Mouse (Mus musculus): Measurements from ENCODE around the gene Dpp8.
"Not testable (repeated sequence)": the region's sequence is repeated elsewhere in the genome, so short reads cannot be mapped to it uniquely, and the experiment has no call there.

Gene Dpp8

DNA sequence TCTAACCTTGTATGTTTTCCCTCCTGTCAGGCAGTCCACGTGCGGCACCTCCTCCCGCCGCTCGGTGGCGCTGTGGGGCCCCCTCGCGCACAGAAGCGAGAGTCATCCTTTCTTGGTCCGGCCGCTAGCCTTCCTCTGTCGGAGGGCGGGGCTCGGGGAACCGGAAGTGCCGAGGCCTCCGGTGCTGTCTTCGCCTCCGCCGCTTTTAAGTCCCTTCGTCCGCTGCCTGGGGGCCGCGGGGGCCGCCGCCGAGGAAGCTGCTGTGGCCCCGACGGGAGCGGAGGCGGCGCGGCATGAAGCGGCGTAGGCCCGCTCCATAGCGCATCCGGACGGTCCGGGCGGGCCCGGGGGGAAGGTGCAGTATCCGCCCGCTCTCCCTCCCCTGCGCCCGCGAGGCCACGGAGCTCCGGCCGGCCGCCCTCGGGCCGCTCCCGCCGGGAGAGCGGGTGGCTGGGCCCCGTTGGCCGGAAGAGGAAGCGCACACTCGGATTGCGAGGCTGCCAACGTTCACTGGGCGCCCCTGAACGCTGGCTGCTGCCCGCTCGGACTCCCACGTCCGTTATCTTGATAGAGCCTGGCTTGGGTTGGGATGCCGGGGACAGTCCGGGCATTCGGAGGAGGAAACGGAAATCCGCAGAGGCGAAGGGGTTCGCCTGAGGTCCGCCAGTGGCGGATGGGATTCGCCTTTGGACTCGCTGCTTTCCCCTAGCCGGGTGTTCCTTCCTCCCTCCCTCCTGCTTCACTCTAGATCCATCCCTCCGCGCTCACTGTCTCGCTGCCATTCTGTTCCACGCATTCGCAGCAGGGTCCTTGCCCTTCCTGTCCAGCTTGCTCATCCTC is at the start of gene Dpp8:
TSS of gene Dpp8 (plus strand) at position 146 of the 840 bp plus-strand sequence.
- DNase-seq (ENCODE audit: low spot score in 2 of 2) = peak; percentile 91 to 96

DNA sequence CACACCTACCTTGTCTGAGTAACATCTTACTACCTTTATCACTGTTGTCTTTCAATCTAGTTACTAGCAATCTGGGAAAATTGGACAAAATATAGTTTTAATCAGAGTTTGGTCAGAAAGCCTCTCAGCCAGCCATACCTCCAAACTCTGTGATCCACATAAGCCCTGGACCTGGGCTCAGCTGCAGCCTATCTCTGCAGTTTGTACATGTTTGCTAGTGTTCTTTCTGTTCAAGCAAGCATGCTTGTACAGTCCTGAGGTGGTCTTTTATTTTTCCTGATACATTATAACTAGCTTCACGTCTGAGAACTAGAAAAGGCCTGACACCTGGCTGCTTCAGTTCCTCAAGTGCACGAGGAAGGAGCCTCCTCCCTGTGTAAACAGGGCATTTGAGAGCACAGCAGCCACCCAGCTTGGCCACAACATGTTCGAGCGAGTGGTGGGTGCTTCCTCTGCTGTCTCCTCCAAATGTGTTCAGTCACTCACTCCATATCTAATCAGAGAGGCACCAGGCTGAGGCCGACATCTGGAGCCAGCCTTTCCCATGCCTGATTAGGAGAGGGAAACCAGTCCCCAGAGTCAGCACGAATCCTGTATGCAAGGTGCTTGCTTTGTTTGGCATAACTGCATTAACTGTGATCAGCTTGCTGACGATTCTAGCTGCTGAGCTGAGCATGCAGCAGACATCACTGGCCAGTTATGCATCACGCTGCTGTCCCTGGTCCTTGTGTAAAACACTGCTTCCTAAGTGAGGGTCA is 47.0 kb upstream of the Dpp8 start:
- no peak for DNase-seq (ENCODE audit: low spot score in 2 of 2)

DNA sequence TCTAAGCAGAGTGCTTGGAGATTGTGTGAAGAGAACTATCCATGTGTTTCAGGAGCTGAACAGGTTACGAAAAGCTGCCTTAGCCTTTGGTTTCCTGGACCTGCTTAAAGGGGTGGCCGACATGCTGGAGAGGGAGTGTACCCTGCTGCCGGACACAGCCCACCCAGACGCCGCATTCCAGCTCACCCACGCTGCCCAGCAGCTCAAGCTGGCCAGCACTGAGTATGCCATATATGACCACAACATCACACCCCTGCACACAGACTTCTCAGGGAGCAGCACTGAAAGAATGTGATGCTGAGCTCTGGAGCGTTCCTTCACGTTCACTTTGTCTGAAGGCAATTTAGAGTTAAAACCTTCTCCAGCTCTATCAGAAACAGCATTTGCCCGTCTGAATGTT is 46.4 kb upstream of the Dpp8 start:
- DNase-seq (ENCODE audit: low spot score in 2 of 2) = no peak

DNA sequence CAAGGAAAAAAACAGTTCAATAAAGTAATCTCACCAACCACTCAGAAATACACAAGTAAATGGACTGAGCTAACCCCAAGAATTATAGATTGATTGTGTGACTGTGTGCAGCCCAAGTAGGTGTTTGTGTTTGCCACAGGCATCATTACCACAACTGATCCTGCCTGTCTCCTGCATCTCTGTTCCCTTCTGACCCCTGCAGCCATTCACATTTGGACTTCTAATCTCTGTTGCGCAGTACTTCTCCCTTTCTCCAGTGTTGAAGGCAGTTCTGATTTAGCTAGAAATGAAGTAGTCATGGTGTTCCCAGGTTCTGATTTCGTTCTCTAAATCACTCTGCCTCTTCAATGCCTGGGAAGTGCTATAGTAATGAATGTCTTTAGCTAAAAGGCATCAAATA is 44.6 kb upstream of the Dpp8 start:
- no peak for DNase-seq (ENCODE audit: low spot score in 2 of 2)

DNA sequence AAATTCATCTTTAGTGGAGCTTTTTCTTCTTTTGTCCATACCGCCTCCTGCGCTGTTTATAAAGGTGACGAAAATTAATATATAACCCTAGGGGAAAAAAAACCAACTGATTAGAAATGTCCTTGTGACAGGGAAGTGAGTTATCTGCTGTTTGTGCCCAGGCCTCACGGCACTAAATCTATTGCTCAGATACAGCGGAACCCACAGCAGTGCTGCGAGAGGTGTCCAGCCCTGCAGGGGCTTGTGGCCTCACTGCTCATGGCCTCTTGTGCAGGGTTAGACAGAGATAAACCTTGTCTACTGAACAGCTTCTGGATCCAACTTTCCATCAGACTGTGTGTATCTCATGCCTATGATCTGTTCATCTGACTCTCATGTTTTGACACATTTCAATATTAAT is 43.8 kb upstream of the Dpp8 start:
- no peak for DNase-seq (ENCODE audit: low spot score in 2 of 2)

DNA sequence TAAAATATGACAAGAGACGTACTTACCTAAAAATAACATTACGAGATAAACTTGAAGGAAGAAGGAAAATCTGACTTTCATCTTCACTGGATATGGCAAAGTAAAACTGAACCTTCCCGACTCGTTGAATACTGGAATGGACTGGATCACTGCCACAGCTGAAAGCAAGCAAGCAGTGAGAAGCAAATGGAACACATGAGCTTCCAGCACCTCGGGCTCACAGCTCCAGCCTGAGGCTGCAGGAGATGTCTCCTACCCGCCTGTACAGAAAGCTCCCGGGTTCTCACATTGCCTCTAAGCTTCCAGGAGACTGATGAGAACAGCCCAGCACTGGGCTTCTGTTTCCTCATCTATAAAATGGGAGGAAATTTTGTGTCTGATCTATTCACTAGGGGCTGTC is 41.9 kb upstream of the Dpp8 start:
- no peak for DNase-seq (ENCODE audit: low spot score in 2 of 2)

DNA sequence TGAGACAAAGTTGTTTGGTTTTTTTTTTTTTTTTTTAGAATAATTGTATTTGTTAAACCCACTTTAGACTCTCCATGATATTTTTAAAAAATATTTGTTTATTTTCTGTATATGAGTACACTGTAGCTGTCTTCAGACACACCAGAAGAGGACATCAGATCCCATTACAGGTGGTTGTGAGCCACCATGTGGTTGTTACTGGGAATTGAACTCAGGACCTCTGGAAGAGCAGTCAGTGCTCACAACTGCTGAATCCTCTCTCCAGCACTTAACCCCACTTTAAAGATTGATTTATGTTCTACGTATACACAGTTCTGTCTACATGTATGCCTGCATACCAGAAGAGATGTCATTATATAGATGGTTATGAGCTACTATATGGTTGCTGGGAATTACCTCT is 36.8 kb upstream of the Dpp8 start:
- DNase-seq (ENCODE audit: low spot score in 2 of 2) = not testable (repeated sequence)

DNA sequence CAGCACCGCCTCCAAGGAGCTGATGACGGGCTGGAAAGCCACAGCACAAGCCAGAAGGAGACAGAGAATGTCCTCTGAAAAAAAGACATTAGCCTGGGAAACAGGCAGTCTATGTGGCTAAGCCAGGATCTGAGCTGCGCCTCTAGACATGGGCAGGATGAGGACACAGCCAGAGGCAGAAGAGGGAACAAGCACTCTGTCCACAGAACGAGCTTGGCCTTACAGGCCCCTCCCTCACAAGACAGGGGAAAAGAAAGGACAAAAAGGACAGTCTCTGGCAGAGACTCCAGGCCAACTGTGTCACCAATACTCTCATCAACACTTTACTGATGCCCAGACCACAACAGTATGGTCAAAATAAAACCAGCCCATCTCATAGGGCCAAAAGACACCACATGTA is 30.7 kb upstream of the Dpp8 start:
- no peak for DNase-seq (ENCODE audit: low spot score in 2 of 2)

DNA sequence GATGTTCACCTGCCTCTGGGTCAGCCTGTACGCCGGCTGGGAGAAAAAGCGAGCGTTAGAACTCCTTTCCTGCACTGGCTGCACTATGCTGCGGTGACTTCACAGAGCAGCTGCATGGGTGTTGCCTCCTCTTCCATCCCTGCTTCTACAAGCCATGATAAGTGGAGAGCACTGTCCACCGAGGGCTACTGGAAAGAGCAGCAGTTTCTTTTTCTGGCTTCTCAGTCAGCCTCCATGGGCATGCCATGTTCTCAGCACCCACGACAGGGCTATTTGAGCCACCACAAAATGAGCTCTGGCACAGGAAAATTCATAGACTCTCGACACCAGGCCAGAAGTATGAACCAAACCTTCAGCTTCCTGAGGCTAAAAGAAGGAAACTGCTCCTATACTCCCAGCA is 26.5 kb upstream of the Dpp8 start:
- no peak for DNase-seq (ENCODE audit: low spot score in 2 of 2)

DNA sequence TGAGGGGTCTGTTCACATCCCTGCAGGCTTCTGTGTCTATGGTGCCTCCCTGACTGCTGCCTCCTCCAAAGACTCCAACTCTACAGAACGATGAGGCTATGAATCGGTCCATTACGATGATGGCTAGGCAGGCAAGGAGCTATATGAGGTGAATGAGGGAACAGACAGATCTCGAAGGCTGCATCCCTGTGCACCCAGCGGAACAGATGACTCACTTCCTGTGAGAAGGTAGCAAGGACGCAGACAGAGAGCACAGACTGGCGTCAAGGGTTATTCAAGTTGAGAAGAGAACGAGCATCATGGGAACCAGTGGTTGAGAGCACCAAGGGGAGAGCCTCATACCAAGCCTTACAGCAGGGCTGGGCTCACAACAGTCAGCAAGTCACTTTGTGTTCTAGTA is 21.6 kb upstream of the Dpp8 start:
- DNase-seq (ENCODE audit: low spot score in 2 of 2) = no peak

DNA sequence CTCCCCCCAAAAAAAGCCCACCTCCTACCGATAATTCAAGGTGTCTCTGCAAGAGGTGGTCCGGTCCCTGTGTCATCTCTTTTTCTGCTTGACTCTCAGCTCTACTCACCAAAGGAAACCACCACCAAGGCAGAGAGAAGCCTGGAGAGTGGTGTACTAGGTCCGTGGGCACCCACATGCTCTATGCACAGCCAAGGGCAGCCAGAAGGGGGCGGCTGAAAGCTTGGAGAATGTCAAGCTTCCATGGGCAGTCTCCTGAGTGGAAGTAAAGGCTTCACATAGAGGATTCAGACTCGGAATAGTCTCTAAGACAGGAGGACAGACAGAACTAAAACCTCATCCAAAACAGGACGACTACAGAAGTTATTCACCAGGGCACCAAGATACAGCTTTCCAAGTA is 20.9 kb upstream of the Dpp8 start:
- peak in 1 of 2 experiments; percentile 26 for DNase-seq (ENCODE audit: low spot score in 2 of 2)

DNA sequence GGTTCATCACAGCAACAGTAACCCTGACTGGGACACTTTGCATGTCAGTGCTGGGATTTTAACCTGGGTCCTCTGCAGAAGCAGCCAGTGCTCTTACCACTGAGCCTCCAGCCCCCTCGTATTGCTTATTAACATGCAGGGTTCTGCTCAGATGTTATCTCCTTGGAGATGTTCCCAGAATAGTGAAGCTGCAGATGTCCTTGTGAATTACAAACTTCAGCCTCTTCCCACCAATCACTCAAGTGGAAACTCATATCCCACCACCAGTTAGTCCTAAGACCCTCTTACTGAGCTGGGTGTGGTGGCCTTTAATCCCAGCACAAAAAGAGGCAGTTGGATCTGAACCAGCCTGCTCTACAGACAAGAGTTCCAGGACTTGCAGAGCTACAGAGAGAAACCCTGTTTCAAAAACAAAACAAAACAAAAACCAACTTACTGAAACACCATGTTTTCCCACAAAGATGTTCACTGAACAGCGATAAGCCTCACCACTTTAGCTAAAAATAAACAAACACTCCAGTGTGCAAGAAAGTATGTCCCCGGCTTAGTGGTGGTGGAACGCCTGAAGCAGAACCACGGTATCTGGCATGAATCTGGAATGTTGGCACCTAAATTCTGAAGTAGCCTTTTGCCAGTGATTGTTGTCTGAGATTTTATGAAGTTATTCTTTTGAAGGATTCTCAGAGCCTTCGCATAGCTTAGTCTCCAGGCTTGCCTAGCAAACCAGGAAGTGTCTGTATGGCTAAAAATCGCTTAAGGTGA is 16.6 kb upstream of the Dpp8 start:
- no peak for DNase-seq (ENCODE audit: low spot score in 2 of 2)

DNA sequence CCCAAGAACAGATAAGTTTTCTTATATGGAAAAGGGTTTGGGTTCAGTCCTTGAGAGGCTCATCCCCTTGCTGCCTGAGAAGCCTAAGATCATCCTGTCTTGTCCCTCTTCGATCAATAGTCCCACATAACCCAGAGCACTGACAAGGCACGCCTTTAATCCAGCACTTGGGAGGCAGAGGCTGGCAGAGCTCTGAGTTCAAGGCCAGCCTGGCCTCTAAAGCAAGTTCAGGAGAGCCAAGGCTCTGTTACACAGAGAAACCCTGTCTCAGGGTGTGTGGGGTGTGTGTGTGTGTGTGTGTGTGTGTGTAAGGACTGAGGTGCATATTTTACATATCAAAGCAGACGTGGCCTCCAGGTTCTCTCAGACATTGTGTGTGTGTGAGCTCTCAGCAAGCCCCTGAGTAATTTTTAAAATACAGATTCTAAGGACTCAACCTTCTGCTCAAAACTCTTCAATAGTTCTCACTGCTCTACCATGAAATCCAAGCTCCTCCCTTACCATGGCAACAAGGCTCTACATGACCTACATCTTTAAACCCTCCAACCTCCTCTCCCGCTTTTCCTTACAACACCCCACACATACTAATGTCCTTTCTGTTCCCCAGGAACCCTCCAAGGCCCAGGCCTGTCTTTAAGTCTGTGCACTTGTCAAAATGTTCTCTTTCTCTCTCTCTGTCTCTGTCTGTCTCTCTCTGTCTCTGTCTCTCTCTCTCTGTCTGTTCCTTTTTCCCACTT is 15.8 kb upstream of the Dpp8 start:
- DNase-seq (ENCODE audit: low spot score in 2 of 2) = no peak

DNA sequence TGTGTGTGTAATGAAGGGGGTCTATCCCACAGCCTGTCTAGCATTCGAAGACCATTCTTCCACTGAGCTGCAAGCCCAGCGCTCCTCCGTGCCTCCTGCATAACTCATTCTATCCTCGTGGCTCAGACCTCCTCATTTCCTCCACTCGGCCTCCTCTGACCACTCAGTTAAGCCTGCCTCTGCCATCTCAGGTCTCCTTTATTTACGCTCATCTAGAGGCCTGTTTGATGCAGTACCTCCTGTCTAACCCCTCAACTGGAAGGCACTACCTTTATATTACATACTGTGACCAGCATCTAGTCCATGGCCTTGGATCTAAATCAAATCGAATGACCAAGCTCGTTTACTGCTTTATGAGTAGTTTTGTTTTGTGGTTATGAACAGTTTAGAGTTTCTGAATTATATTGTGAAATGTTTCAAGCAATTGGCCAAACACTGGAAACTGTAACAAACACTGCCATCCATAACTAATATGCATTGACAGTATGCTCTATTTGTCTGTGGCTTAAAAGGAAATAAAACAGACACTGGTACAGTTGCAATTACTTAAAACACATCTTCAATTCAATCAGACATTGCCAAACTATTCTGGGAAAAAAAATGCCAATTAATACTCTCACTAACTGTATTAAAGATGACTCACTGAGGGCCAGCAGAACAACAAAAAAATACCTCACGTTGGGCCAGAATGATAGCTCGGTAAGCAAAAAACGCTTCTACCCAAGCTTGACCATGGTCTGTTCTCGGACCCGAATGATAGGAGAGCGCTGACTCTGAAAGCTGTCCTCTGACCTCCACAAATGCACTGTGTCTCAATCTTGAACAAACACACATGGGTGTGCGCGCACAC is 15.0 kb upstream of the Dpp8 start:
- no peak for DNase-seq (ENCODE audit: low spot score in 2 of 2)

DNA sequence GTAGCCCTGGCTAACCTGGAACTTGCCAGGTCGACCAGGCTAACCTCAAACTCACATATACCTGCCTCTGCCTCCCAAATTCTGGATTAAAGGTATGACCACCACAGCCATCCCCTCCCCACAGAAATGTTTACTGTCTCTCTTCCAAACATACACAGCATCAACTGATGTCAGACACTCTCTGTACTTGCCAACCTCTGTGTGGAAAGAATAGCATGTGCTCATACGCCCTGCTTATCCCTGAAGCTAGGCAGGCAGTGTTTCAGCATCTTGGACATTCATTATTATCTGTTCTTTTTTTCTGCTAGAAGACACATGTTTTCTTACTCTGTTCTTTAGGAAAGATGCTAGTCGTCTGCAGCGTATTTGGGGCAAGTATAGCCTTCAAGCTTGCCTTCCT is 14.3 kb upstream of the Dpp8 start:
- no peak for DNase-seq (ENCODE audit: low spot score in 2 of 2)

DNA sequence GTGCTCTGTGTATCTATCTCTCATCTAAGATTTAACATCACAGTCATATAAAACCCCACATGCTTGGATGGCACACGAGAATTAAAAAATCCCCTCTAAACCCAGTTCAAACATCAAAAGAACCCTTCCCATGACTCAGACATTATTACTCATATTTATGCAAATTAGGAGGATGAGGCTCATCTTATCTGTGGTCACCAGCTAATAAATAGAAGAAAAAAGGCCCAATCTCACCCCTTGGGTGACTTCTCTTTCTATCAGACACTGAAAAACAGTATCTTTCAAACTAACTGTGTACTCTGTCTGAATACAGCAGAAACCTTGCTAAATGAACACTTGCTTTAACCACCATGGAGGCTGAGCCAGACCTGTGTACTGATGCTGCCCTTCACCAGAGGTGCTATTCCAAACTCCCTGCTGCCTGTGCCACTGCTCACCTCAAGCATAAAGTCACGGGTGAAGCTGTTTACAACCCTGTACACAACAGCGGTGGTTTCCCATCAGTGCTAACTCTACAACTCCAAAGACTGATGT is 13.6 kb upstream of the Dpp8 start:
- DNase-seq (ENCODE audit: low spot score in 2 of 2) = no peak

DNA sequence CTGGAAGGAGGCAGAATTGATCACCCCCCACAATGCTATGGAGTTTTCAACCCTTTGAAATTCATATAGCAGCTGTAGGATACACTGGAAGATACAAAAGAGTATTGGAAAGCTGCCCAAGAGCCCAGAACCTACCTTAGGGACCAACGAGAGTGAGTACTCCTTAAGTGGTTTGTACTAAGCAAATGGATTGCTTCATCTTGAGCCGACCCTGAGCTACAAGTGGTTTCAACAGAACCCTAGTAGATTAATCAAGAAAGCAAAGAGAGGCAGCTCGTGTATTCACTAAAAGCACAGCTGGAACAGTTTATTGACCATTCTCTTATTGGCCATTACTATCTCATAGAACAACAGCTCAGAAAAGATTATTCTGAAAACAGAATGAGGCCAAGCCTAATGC is 13.1 kb upstream of the Dpp8 start:
- DNase-seq (ENCODE audit: low spot score in 2 of 2) = no peak

DNA sequence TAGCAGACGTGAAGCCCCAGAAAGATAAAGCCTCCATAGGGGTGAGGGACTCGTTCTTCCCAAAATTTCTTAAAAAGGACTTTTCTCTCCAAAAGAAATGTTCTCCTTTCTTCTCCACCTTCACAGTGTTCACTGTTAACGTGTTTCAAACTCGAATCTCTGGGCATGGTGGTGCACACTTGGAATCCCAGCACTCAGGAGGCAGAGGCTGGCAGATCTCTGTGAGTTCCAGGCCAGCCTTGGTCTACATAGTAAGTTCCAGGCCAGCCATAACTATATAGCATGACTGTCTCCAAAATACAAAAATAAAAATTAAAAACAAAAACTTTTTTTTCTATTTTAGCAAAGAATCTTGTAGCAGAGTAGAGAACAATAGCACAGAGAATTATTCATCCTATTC is 12.1 kb upstream of the Dpp8 start:
- DNase-seq (ENCODE audit: low spot score in 2 of 2) = no peak

DNA sequence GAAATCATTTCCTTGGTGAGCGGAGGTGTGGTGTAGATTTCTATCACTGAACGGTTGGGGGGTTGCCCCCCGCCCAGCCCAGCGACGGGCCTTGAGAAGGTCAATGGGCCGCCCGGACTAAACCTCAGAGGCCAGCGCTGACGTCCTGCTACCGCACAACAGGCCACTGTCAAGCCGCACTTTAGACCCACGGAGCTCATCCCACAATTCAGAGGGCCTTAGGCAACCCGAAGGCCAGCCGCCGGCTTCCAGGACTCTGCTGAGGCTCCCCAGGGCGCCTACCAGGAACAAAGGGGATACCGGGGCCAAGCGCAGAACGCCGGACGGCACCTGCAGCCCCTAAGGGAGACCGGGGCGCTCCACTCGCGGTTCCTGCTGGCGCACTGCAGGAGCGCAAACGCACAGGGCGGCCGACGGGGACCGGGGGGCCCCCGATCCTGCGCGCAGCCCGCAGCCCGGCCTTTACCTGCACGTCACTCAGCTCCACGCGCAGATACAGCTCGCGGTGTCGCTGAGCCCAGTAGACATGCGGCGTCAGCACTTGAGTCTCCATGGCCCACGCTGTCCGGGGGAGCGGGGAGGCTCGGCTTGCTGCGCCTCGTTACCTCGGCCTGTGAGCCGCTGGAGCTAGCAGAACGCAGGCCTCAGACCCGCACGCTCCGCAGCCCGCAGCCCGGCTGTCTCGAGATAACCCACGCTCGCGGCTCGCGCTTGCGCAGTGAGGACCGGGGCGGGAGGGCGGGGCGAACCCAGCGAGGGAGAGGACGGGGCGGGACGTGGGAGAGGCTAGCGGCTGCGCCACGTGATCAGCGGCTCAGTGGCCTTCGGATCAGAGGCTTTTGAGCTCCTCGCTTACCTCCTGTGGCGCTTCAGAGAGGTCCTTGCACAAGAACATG is 11.0 kb upstream of the Dpp8 start, which contains the start of gene Hacd3:
TSS of gene Hacd3 (minus strand) at position 703 of the 896 bp plus-strand sequence.
- peak; percentile 75 to 89 for DNase-seq (ENCODE audit: low spot score in 2 of 2)
